In genomic region chr7:107685955-107686285, GRCm38 (mm10) we compare ENCODE assay signal across 17 mouse cellular contexts.
DNase-seq lines count a peak whose midpoint lies in the region; ATAC-seq and TF ChIP-seq lines count a peak whose summit lies in the region.
"Had no signal": no experiment of that assay in that cellular context is flagged by ENCODE, and none has a peak within 500 bp of the region (broad histone marks: within the 10 kb centered on the region; RNA-seq: fewer than 3 reads in every experiment).

No protein-coding gene starts in this region.

- H3K4me2 ChIP-seq in limb, embryonic 15.5 days, result no peak overlapping the region
- H3K4me2 ChIP-seq in intestine, embryonic 14.5 days (ENCODE audit: low read length), result no peak overlapping the region
- peak overlapping the region; percentile 34 for H3K4me2 ChIP-seq in stomach, embryonic 16.5 days (ENCODE audit: low read depth, low read length)
- H3K4me2 ChIP-seq: liver, embryonic 12.5 days; midbrain, embryonic 13.5 days; neural tube, embryonic 15.5 days had no signal

- no peak for DNase-seq in limb, embryonic 10.5 days (ENCODE audit: low spot score)
- peak; percentile 72 for DNase-seq in intestine, embryonic 14.5 days (ENCODE audit: low spot score)
- peak; percentile 76 for DNase-seq in large intestine, adult 2 months (ENCODE audit: low read depth, low spot score)
- DNase-seq in c-Kit-positive CD71-positive TER-119-positive erythroid progenitor cells, embryonic 14.5 days (ENCODE audit: low spot score), result no peak
- DNase-seq in cerebellum, adult 2 months, result no peak
- DNase-seq: cerebellum, postnatal 10 days; forebrain, postnatal 0 days; gastrocnemius, adult 2 months; heart, adult 18-20 months; left cerebral cortex, postnatal 4 days; thymus, adult 18-20 months had no signal

- peak; percentile 62; the same call in 1 of the 2 replicates for ATAC-seq in limb, embryonic 15.5 days (ENCODE audit: insufficient number of reproducible peaks, low FRiP score, low TSS enrichment, low read depth)
- ATAC-seq in intestine, embryonic 14.5 days (replicated peaks; ENCODE audit: low FRiP score, low TSS enrichment, low read depth), result peak; percentile 85
- peak; percentile 88 for ATAC-seq in stomach, embryonic 16.5 days (ENCODE audit: insufficient read depth, low FRiP score)
- ATAC-seq: forebrain, postnatal 0 days; liver, embryonic 12.5 days; midbrain, embryonic 13.5 days had no signal

- 0 out of 2 replicates have a peak overlapping the region, but pooled peaks have one; percentile 44 for H3K27ac ChIP-seq in limb, embryonic 15.5 days
- no peak overlapping the region for H3K27ac ChIP-seq in limb, embryonic 10.5 days
- H3K27ac ChIP-seq in intestine, embryonic 14.5 days (ENCODE audit: low read depth), result peak overlapping the region; percentile 62
- peak overlapping the region; percentile 88 for H3K27ac ChIP-seq in stomach, embryonic 16.5 days (ENCODE audit: low read length)
- H3K27ac ChIP-seq in cerebellum, adult 2 months (ENCODE audit: insufficient read depth, low read length), result no peak overlapping the region
- H3K27ac ChIP-seq: gastrocnemius, adult 2 months; liver, embryonic 12.5 days; midbrain, embryonic 13.5 days; neural tube, embryonic 15.5 days had no signal

- peaks cover 7% of the 10 kb centered on the region; the same call in 1 of the 2 replicates for H3K4me1 ChIP-seq in limb, embryonic 15.5 days
- peaks cover 23% of the 10 kb centered on the region for H3K4me1 ChIP-seq in limb, embryonic 10.5 days
- H3K4me1 ChIP-seq in intestine, embryonic 14.5 days (replicated peaks; ENCODE audit: control insufficient read depth, insufficient read depth, low read length), result peaks cover 11% of the 10 kb centered on the region; the same call in 1 of the 2 replicates
- peaks cover 15% of the 10 kb centered on the region for H3K4me1 ChIP-seq in stomach, embryonic 16.5 days (ENCODE audit: control insufficient read depth, insufficient read depth, low read length)
- H3K4me1 ChIP-seq in cerebellum, adult 2 months (ENCODE audit: control insufficient read depth, insufficient read depth, low read length), result no peaks in the 10 kb centered on the region
- H3K4me1 ChIP-seq: midbrain, embryonic 13.5 days had no signal

- TF ChIP-seq CTCF in cerebellum, adult 2 months (IDR thresholded peaks at IDR 0.05; ENCODE audit: borderline replicate concordance, insufficient read depth, low read depth, low read length), result no peak

- H3K9me3 ChIP-seq in limb, embryonic 15.5 days, result no peaks in the 10 kb centered on the region
- no peaks in the 10 kb centered on the region for H3K9me3 ChIP-seq in limb, embryonic 10.5 days (replicated peaks)
- no peaks in the 10 kb centered on the region for H3K9me3 ChIP-seq in intestine, embryonic 14.5 days (ENCODE audit: control insufficient read depth, low read length)
- H3K9me3 ChIP-seq in stomach, embryonic 16.5 days (replicated peaks; ENCODE audit: control insufficient read depth, low read length), result no peaks in the 10 kb centered on the region
- H3K9me3 ChIP-seq: liver, embryonic 12.5 days; midbrain, embryonic 13.5 days; neural tube, embryonic 15.5 days had no signal

- WGBS in limb, embryonic 15.5 days, result 84% methylated on average over 7 of the region's 7 CpGs
- WGBS in limb, embryonic 10.5 days, result 91% methylated on average over 7 of the region's 7 CpGs
- WGBS in intestine, embryonic 14.5 days, result 79% methylated on average over 7 of the region's 7 CpGs
- 40% methylated on average over 7 of the region's 7 CpGs for WGBS in large intestine, adult 2 months
- WGBS in stomach, embryonic 16.5 days, result 77% methylated on average over 7 of the region's 7 CpGs
- 97% methylated on average over 7 of the region's 7 CpGs for WGBS in cerebellum, adult 2 months

- no peak for TF ChIP-seq POLR2A in cerebellum, adult 2 months (IDR thresholded peaks at IDR 0.05; ENCODE audit: borderline replicate concordance, insufficient read depth, low read length)

- no peaks in the 10 kb centered on the region for H3K27me3 ChIP-seq in limb, embryonic 15.5 days
- no peaks in the 10 kb centered on the region for H3K27me3 ChIP-seq in limb, embryonic 10.5 days (ENCODE audit: low read depth, poor library complexity, severe bottlenecking)
- H3K27me3 ChIP-seq in intestine, embryonic 14.5 days (replicated peaks; ENCODE audit: control insufficient read depth, insufficient read depth, low read length), result no peaks in the 10 kb centered on the region
- no peaks in the 10 kb centered on the region for H3K27me3 ChIP-seq in stomach, embryonic 16.5 days (ENCODE audit: control insufficient read depth, insufficient read depth, low read length)
- no peaks in the 10 kb centered on the region for H3K27me3 ChIP-seq in cerebellum, adult 2 months (ENCODE audit: control insufficient read depth, insufficient read depth, low read length)

- H3K36me3 ChIP-seq in limb, embryonic 15.5 days, result no peaks in the 10 kb centered on the region
- H3K36me3 ChIP-seq in limb, embryonic 10.5 days, result peaks cover 59% of the 10 kb centered on the region
- H3K36me3 ChIP-seq in intestine, embryonic 14.5 days (ENCODE audit: control insufficient read depth, insufficient read depth, low read length), result peaks cover 18% of the 10 kb centered on the region; the same call in 1 of the 2 replicates
- no peaks in the 10 kb centered on the region for H3K36me3 ChIP-seq in stomach, embryonic 16.5 days (ENCODE audit: control insufficient read depth, insufficient read depth, low read length)
- H3K36me3 ChIP-seq: liver, embryonic 12.5 days; midbrain, embryonic 13.5 days; neural tube, embryonic 15.5 days had no signal

- no peak overlapping the region for H3K4me3 ChIP-seq in limb, embryonic 15.5 days
- no peak overlapping the region for H3K4me3 ChIP-seq in limb, embryonic 10.5 days
- H3K4me3 ChIP-seq in intestine, embryonic 14.5 days (ENCODE audit: low read depth, low read length), result no peak overlapping the region
- peak overlapping the region; percentile 15 for H3K4me3 ChIP-seq in stomach, embryonic 16.5 days (replicated peaks; ENCODE audit: low read length)
- no peak overlapping the region for H3K4me3 ChIP-seq in cerebellum, adult 2 months (replicated peaks; ENCODE audit: insufficient read depth, low read depth, low read length)
- H3K4me3 ChIP-seq: gastrocnemius, adult 2 months; liver, embryonic 12.5 days; midbrain, embryonic 13.5 days; myocyte; neural tube, embryonic 15.5 days had no signal

- H3K9ac ChIP-seq in limb, embryonic 15.5 days, result no peak overlapping the region
- no peak overlapping the region for H3K9ac ChIP-seq in intestine, embryonic 14.5 days (ENCODE audit: low read length)
- peak overlapping the region; percentile 4; the same call in 1 of the 2 replicates for H3K9ac ChIP-seq in stomach, embryonic 16.5 days (ENCODE audit: low read length)
- H3K9ac ChIP-seq: forebrain, postnatal 0 days; liver, embryonic 12.5 days; midbrain, embryonic 13.5 days; neural tube, embryonic 15.5 days had no signal

Comparison
In these comparisons a context has a peak if more than half of its experiments do, and no peak if none do; other contexts are left out.
1. H3K27ac ChIP-seq: peak in limb, embryonic 15.5 days (single experiment), intestine, embryonic 14.5 days (single experiment) and stomach, embryonic 16.5 days (single experiment); none in limb, embryonic 10.5 days (single experiment) and cerebellum, adult 2 months (single experiment).
2. DNase-seq: peak in intestine, embryonic 14.5 days (single experiment) and large intestine, adult 2 months (single experiment); none in limb, embryonic 10.5 days (single experiment), c-Kit-positive CD71-positive TER-119-positive erythroid progenitor cells, embryonic 14.5 days (single experiment) and cerebellum, adult 2 months (0 of 2).
3. Peak in every context shown above with its lines, with median percentiles within 50 percentile points of each other: ATAC-seq.